Mouse (Mus musculus) lung, adult 2 months (tissue): ENCODE measurements at regions not wholly inside any gene's neighbourhood (a gene's known extent, or its start where the extent isn't known, plus 50 kb on each side); places are given as distances from the start of the nearest gene placed in this dataset.

Experiments used
- DNase-seq: peaks from one replicate; pipeline ENCODE4 v3.0.0; 2022
- H3K4me1 ChIP-seq: fragments of 200-500 bp; 2 replicates; pipeline ENCODE4 v1.6.1; 2011; ENCODE audit warnings: low read length; ENCODE audit not compliant: control insufficient read depth, insufficient read depth
- H3K4me3 ChIP-seq: fragments of 200-500 bp; replicated peaks from 2 replicates; pipeline ENCODE3; 2011; ENCODE audit warnings: low read depth, mild to moderate bottlenecking, control low read depth, low read length; ENCODE audit errors: extremely low read depth
- CTCF ChIP-seq: fragments of 200-500 bp; IDR thresholded peaks from 2 replicates; pipeline ENCODE4 v1.5.1; 2011; ENCODE audit warnings: mild to moderate bottlenecking, low read length, control low read depth; ENCODE audit not compliant: insufficient read depth
- POLR2A ChIP-seq: fragments of 200-500 bp; IDR thresholded peaks from 2 replicates; pipeline ENCODE4 v1.6.1; 2011; ENCODE audit warnings: low read depth, mild to moderate bottlenecking, control low read depth, low read length, borderline replicate concordance; ENCODE audit errors: extremely low read depth
- WGBS: fragments of 180-500 bp; shearing (Covaris S2); methylation state at CpG from one replicate; pipeline ENCODE4 v1.1.7; 2018; 5-methylcytosine and 5-hydroxymethylcytosine counted together

DNA sequence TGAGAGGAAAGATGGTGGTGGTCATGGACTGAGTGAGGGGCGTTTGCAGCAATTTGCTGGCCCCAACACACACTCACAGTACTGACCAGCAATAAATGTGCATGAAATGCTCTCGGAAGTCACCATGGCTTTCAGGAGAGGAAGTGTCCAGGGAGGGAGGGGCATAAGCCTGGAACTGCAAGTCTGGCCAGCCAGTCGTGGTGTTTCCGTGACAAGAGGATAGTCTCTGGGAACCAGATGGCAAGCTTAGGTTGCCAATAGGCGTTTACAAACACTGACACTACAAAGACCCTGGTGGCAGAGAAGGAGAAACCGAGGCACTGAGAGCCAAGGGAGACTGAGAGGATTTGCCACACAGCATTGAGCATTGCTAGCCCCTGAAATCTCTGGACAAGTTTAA is 132.3 kb upstream of the 1600014C23Rik start:
- no peak overlapping the region for H3K4me3 ChIP-seq
- DNase-seq: no peak
- WGBS: 45% methylated on average over 6 of the region's 6 CpGs
- no peak for TF ChIP-seq POLR2A
- TF ChIP-seq CTCF: no peak
- no peaks in the 10 kb centered on the region for H3K4me1 ChIP-seq

DNA sequence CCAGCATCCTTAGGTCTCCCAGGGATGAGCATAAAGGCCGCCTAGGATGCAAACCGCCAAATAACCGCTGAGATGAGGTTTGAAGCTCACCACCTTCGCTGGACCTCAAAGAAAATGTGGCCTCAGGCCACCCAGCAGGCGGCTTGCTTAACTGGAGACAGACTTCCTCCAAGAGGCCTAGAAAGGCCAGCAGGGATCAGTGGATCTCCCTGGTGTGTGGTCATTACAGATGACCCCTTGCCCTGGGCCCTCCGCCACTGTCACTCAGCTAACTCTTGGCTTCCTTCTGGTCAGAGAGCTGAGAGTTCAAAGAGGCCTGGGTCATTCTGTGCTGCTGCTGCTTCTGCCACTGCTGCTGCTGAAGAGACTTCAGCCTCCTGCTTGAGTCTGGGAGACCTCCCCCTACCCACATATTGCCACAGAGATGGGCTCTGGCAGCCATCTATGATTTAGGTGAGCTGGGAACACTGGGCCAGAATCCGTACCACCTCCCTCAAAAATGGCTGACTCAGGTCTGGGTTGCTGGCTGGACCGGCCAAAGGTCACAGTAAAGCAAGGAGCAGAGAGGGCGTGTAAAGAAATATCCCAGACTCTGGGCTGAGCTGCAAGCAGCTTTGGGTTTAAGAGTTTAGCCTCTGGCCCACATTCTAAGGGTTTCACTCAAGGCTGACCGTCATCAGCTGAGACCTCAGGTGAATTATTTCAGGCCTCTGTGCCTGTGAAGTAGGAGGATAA is 130.0 kb upstream of the 1600014C23Rik start:
- no peak for DNase-seq
- H3K4me1 ChIP-seq: no peaks in the 10 kb centered on the region
- no peak overlapping the region for H3K4me3 ChIP-seq
- WGBS: 80% methylated on average over 10 of the region's 10 CpGs
- TF ChIP-seq CTCF (no peak), POLR2A (no peak)

DNA sequence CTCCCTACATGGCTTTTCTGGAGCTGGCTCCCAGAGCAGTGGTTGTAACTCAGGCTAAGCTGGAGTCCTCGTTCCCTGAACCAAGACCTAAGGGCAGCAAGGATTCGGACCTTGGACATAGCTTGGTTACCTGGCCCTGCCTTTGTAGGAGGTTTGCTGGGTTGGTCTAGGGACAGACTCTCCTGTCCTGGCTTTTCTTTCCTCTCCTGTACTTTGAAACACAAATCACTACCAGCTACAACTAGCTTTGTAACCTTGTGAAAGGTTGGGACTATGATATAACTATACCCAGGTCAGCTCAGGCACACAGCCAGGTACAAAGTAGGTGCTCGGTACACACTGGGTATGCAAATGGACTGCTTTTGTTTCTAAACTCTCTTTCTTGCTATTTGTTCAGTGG is 129.4 kb upstream of the 1600014C23Rik start:
- no peak for TF ChIP-seq POLR2A
- no peak for TF ChIP-seq CTCF
- WGBS: 92% methylated on average over 3 of the region's 3 CpGs
- Histone ChIP-seq H3K4me1 (no peaks in the 10 kb centered on the region), H3K4me3 (no peak overlapping the region)
- no peak for DNase-seq

DNA sequence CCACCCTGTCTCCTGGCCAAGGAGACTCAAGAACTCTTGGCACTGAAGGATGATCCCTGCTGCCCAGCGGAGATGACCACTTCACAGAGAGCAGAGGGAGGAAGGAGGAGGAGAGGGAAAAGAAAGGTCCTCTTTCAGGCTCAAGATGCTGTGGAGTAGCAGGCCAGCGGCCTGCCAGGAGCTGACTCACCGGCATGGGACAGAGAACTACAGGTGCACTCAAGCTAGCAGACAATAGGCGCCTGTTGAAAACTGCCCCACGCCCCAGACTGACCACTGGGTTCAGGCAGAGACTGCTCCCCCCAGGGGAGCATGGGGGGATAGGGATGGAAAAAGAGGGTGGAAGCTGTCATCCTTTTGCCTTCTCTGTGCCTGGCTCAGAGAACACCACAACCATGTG is 125.8 kb upstream of the 1600014C23Rik start:
- WGBS: 74% methylated on average over 5 of the region's 5 CpGs

DNA sequence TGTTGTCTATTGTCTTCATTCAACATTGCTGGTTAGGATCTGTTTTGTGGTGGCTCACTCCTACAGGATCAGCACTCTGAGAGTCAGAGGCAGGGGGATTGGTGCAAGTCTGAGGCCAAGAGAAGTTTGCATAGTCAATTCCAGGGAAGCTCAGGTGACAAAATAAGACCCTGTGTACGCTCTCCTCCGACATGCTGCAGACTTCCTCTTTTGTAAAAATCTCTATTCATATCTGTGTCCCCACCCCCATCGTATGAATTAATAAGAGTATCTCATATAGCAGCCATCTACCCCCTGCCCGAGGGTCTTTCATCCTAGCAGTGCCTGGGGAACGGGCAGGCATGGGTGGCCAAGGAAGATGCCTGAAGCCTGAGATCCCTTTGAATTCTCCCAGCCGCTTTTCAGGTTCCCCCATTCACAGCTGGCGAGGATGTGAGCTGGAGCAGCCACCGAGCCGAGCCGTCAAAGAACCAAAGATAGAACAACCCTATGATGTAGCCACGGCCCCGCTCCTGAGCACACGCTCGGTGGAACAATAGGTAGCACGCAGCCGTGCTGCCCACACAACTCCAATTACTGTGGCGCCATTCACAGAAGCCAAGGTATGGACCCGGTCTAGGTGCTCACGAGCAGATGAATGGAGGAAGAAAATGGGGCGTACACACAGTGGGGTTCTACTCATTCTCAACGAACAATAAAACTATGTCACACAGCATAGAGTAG is 120.4 kb upstream of the 1600014C23Rik start:
- H3K4me3 ChIP-seq: no peak overlapping the region
- 77% methylated on average over 21 of the region's 21 CpGs for WGBS
- H3K4me1 ChIP-seq: no peaks in the 10 kb centered on the region
- no peak for DNase-seq
- TF ChIP-seq CTCF (no peak), POLR2A (no peak)

More for the DNA sequence above, 125.8 kb upstream of the 1600014C23Rik start:
- no peak overlapping the region for H3K4me3 ChIP-seq
- DNase-seq: no peak
- no peaks in the 10 kb centered on the region for H3K4me1 ChIP-seq
- TF ChIP-seq CTCF (no peak), POLR2A (no peak)

DNA sequence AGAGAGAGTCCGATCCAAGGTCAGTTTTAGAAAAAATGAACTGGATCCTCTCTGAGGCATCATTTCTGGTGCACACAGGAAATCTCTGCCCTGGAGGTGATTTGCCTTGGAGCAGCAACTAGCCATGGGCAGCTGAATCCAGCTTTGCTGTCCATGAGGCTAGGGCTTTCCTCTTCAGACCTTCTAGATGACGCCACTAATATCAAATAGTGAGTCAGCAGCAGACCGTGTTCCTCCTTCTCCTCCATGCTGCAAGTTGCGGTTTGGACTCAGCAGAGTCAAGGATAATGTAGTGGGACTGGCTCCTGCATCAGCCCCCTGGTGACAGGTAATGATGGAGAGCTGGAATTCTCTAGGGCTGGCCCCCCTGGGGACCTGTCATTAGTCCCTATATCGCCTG is 118.8 kb upstream of the 1600014C23Rik start:
- Histone ChIP-seq H3K4me3 (no peak overlapping the region), H3K4me1 (no peaks in the 10 kb centered on the region)
- WGBS: 38% methylated on average over 5 of the region's 5 CpGs
- no peak for DNase-seq
- TF ChIP-seq POLR2A: no peak
- TF ChIP-seq CTCF: no peak

DNA sequence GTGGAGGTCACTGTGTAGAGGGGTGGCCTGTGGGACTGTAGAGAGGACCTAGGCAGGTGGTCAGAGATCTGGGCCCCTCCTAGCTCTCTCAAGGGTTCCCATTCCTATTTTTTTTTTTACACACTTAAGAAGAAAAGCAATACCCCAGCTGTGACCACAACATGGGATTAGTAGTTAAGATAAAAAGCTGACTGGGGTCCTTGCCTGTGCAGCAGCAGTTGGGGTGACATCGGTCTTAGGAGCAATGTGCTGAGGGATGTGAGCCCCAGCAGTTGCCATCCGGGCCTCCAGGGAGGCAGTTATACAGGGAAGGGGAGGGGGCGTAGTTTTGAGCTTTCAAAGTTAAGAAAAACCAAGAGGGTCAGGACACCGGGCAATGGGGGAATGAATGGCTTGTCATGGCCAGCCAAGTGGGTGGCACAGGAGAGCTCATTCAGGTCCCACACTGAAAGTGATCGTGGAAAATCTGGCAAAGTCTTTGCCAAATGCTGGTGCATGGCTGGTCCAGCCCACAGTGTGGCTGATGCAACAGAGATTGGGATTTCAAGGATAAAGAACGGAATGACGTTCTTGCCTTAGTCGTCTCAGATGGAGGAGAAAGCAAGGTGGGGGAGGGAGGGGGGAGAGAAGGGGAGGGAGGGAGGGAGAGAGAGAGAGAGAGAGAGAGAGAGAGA is 118.2 kb upstream of the 1600014C23Rik start:
- 56% methylated on average over 8 of the region's 8 CpGs for WGBS
- no peaks in the 10 kb centered on the region for H3K4me1 ChIP-seq
- H3K4me3 ChIP-seq: no peak overlapping the region
- DNase-seq: no peak
- no peak for TF ChIP-seq CTCF
- TF ChIP-seq POLR2A: no peak

DNA sequence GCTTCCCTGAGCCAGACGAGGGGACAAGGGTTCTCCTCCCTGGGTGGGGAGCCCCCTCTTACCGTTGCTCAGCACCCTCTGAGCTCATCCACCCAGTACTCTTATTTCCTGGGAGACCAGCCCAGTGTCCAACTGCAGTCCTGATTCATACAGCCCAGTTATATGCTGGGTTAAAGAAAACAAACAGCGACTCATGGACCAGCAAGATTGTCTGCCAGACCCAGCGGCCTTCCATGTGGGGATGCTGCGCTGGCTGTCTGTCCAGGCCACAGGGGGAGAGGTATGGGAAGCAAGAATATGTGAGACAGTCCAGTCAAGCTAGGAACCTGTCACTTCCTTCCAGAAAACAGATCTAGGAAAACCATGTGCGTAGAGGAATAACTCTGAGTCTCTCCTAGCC is 117.3 kb upstream of the 1600014C23Rik start:
- H3K4me1 ChIP-seq: no peaks in the 10 kb centered on the region
- WGBS: 80% methylated on average over 6 of the region's 6 CpGs
- TF ChIP-seq CTCF: no peak
- TF ChIP-seq POLR2A: no peak
- no peak for DNase-seq
- H3K4me3 ChIP-seq: no peak overlapping the region

DNA sequence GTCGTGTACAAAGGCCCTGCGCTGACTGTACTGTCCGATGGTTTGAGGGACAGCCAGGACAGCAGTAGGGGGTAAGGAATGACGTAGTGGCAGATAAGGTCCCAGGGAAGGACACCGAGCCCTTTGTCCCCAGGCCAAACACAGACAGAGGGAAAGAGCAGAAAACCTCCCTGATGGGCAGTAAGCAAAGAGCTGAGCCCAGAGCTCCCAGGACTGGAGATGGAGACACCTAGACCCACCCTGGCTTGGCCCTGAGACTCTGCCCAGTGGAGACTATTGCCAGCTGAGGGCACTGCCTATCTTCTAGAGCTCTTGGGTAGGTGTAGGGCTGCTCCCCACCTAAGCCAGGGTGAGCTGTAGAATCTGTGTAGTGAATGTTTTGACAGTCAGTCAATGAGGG is 116.5 kb upstream of the 1600014C23Rik start:
- DNase-seq: no peak
- 72% methylated on average over 5 of the region's 5 CpGs for WGBS
- H3K4me3 ChIP-seq: no peak overlapping the region
- TF ChIP-seq POLR2A (no peak), CTCF (no peak)
- H3K4me1 ChIP-seq: no peaks in the 10 kb centered on the region

DNA sequence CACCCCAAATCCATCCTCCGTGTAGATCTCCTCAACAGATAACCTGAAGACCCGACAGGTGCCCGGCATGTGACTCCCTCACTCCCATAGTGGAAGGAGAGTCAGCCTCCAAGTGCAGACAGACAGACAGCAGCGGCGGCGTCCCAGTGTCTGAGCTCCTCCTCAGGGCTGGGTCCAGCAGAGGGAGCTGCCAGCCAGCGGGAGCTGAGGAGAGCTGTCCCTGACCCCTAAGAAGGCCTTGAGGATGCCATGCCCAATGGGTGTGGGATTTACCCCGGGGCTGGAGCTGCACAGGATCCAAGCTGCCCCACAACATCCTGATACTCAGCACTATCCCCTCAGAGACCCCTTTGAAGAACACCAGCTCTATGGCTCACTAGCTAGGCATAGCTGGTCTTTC is 115.0 kb upstream of the 1600014C23Rik start:
- WGBS: 21% methylated on average over 8 of the region's 8 CpGs

More for the DNA sequence above, 115.0 kb upstream of the 1600014C23Rik start:
- DNase-seq: peak; percentile 52
- TF ChIP-seq POLR2A (no peak), CTCF (peak; percentile 57)
- Histone ChIP-seq H3K4me3 (no peak overlapping the region), H3K4me1 (no peaks in the 10 kb centered on the region)
